Mouse (Mus musculus): Measurements from ENCODE around the gene Cdh18. TPM values are rescaled to one million over a fixed set of nuclear protein-coding genes. Genes with fewer than 3 reads are reported as not detected.
A peak's percentile ranks its signal among the peaks of the same experiment; 100 is the strongest.

Cdh18 gene
- total and polyA plus RNA-seq, 3 experiments: not detected

- H3K4me1 ChIP-seq (ENCODE audit: control insufficient read depth in 1 of 2, insufficient read depth in 2 of 2, low read length in 2 of 2): no peaks in the 10 kb centered on the region
- TF ChIP-seq ZKSCAN1 (IDR thresholded peaks at IDR 0.05; ENCODE audit: low read depth, low read length) (no peak), UBTF (IDR thresholded peaks at IDR 0.05; ENCODE audit: borderline replicate concordance, insufficient read depth, low read depth, low read length) (no peak), ZC3H11A (IDR thresholded peaks at IDR 0.05; ENCODE audit: low read depth, low read length) (no peak), POLR2AphosphoS5 (IDR thresholded peaks at IDR 0.05; ENCODE audit: borderline replicate concordance, low read depth, low read length) (no peak), POLR2A (IDR thresholded peaks at IDR 0.05; ENCODE audit: control insufficient read depth in 1 of 2, insufficient read depth in 1 of 2, low read depth in 1 of 2, low read length in 2 of 2, poor library complexity in 1 of 2) (no peak), NELFE (IDR thresholded peaks at IDR 0.05; ENCODE audit: low read depth, low read length) (no peak), HCFC1 (IDR thresholded peaks at IDR 0.05; ENCODE audit: low read depth, low read length) (no peak)
- no peak for DNase-seq (ENCODE audit: low read depth, low spot score)
- no peak overlapping the region for H3K4me3 ChIP-seq (ENCODE audit: control insufficient read depth in 1 of 2, insufficient read depth in 1 of 2, low read depth in 2 of 2, low read length in 2 of 2)
- H3K27ac ChIP-seq (ENCODE audit: control insufficient read depth, low read depth, low read length): no peak overlapping the region
- H3K27me3 ChIP-seq (ENCODE audit: control insufficient read depth in 1 of 2, insufficient read depth in 2 of 2, low read length in 2 of 2): no peaks in the 10 kb centered on the region
- no peaks in the 10 kb centered on the region for H3K36me3 ChIP-seq (ENCODE audit: control insufficient read depth in 1 of 2, insufficient read depth in 2 of 2, low read length in 2 of 2)
- no peak overlapping the region for H3K9ac ChIP-seq (ENCODE audit: control insufficient read depth, low read depth, low read length, poor library complexity, severe bottlenecking)
- H3K79me2 ChIP-seq (ENCODE audit: control insufficient read depth, insufficient read depth, low read length, poor library complexity): no peaks in the 10 kb centered on the region
- no peaks in the 10 kb centered on the region for H3K9me3 ChIP-seq (replicated peaks; ENCODE audit: insufficient read depth, low read length)
Observed at GRCm38 (mm10) chr15:22791791-22792190, 243.0 kb downstream of the Cdh18 start.

- TF ChIP-seq HCFC1 (IDR thresholded peaks at IDR 0.05; ENCODE audit: low read depth, low read length) (no peak), RAD21 (IDR thresholded peaks at IDR 0.05; ENCODE audit: low read depth, low read length) (peak; percentile 57), CTCF (IDR thresholded peaks at IDR 0.05 in 2 of 3, conservative IDR thresholded peaks at IDR 0.05 in 1 of 3; ENCODE audit: control insufficient read depth in 1 of 3, insufficient read depth in 1 of 3, low read depth in 2 of 3, low read length in 3 of 3, poor library complexity in 1 of 3, severe bottlenecking in 1 of 3) (peak in 1 of 3 experiments; percentile 45; a peak in 2 of 6 replicates), SMC3 (IDR thresholded peaks at IDR 0.05; ENCODE audit: low read depth, low read length) (peak; percentile 57), NELFE (IDR thresholded peaks at IDR 0.05; ENCODE audit: low read depth, low read length) (no peak), ZC3H11A (IDR thresholded peaks at IDR 0.05; ENCODE audit: low read depth, low read length) (peak; percentile 68)
- H3K9me3 ChIP-seq (replicated peaks; ENCODE audit: insufficient read depth, low read length): no peaks in the 10 kb centered on the region
- H3K27me3 ChIP-seq (ENCODE audit: control insufficient read depth in 1 of 2, insufficient read depth in 2 of 2, low read length in 2 of 2): no peaks in the 10 kb centered on the region
- H3K36me3 ChIP-seq (ENCODE audit: control insufficient read depth in 1 of 2, insufficient read depth in 2 of 2, low read length in 2 of 2): no peaks in the 10 kb centered on the region
- no peaks in the 10 kb centered on the region for H3K4me1 ChIP-seq (ENCODE audit: control insufficient read depth in 1 of 2, insufficient read depth in 2 of 2, low read length in 2 of 2)
- peak; percentile 9 for DNase-seq (ENCODE audit: low read depth, low spot score)
- H3K27ac ChIP-seq (ENCODE audit: control insufficient read depth, low read depth, low read length): no peak overlapping the region
- no peak overlapping the region for H3K9ac ChIP-seq (ENCODE audit: control insufficient read depth, low read depth, low read length, poor library complexity, severe bottlenecking)
- H3K4me3 ChIP-seq (ENCODE audit: control insufficient read depth in 1 of 2, insufficient read depth in 1 of 2, low read depth in 2 of 2, low read length in 2 of 2): no peak overlapping the region
- H3K79me2 ChIP-seq (ENCODE audit: control insufficient read depth, insufficient read depth, low read length, poor library complexity): no peaks in the 10 kb centered on the region
Observed at GRCm38 (mm10) chr15:22833127-22833526, 284.3 kb downstream of the Cdh18 start.

DNA sequence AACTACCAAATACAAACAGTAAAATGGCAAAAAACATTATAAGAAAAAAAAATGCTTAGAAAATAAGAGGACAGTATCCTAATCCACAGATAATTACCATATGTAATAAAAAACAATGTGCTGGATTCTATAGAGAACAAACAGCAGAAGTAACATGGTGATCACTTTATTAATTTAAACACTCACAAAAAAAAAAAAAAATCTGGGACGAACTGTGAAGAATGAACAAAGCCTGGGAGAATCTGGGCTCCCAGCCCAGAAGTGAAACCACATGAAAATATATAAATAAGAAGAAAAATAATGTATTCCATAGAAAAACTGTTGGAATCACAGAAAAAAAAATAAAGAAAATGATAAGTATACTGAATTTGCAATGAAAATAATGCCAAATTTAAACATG is 288.4 kb downstream of the Cdh18 start:
- Histone ChIP-seq H3K9me3 (replicated peaks; ENCODE audit: insufficient read depth, low read length) (no peaks in the 10 kb centered on the region), H3K4me3 (ENCODE audit: control insufficient read depth in 1 of 2, insufficient read depth in 1 of 2, low read depth in 2 of 2, low read length in 2 of 2) (no peak overlapping the region), H3K4me1 (ENCODE audit: control insufficient read depth in 1 of 2, insufficient read depth in 2 of 2, low read length in 2 of 2) (no peaks in the 10 kb centered on the region), H3K9ac (ENCODE audit: control insufficient read depth, low read depth, low read length, poor library complexity, severe bottlenecking) (no peak overlapping the region), H3K27me3 (ENCODE audit: control insufficient read depth in 1 of 2, insufficient read depth in 2 of 2, low read length in 2 of 2) (no peaks in the 10 kb centered on the region), H3K36me3 (ENCODE audit: control insufficient read depth in 1 of 2, insufficient read depth in 2 of 2, low read length in 2 of 2) (no peaks in the 10 kb centered on the region), H3K79me2 (ENCODE audit: control insufficient read depth, insufficient read depth, low read length, poor library complexity) (no peaks in the 10 kb centered on the region), H3K27ac (ENCODE audit: control insufficient read depth, low read depth, low read length) (no peak overlapping the region)
- DNase-seq (ENCODE audit: low read depth, low spot score): no peak
- TF ChIP-seq CHD1 (IDR thresholded peaks at IDR 0.05; ENCODE audit: low read depth, low read length): no peak
- no peak for TF ChIP-seq USF2 (IDR thresholded peaks at IDR 0.05; ENCODE audit: borderline replicate concordance in 1 of 2, insufficient read depth in 1 of 2, low read depth in 1 of 2, low read length in 2 of 2)
- no peak for TF ChIP-seq USF1 (IDR thresholded peaks at IDR 0.05; ENCODE audit: low read depth, low read length)
- TF ChIP-seq SMC3 (IDR thresholded peaks at IDR 0.05; ENCODE audit: low read depth, low read length): no peak
- TF ChIP-seq RCOR1 (IDR thresholded peaks at IDR 0.05; ENCODE audit: low read depth, low read length): no peak
- no peak for TF ChIP-seq CHD2 (IDR thresholded peaks at IDR 0.05; ENCODE audit: low read length)
- no peak for TF ChIP-seq ETS1 (IDR thresholded peaks at IDR 0.05; ENCODE audit: low read depth, low read length)
- TF ChIP-seq POLR2AphosphoS5 (IDR thresholded peaks at IDR 0.05; ENCODE audit: borderline replicate concordance, low read depth, low read length): no peak
- TF ChIP-seq EP300 (IDR thresholded peaks at IDR 0.05; ENCODE audit: low read depth in 1 of 2, low read length in 2 of 2): no peak
- no peak for TF ChIP-seq RAD21 (IDR thresholded peaks at IDR 0.05; ENCODE audit: low read depth, low read length)
- TF ChIP-seq MYB (IDR thresholded peaks at IDR 0.05; ENCODE audit: low read depth, low read length): no peak
- no peak for TF ChIP-seq TAL1 (IDR thresholded peaks at IDR 0.05; ENCODE audit: low read length)
- TF ChIP-seq MAX (IDR thresholded peaks at IDR 0.05; ENCODE audit: low read length): no peak
- TF ChIP-seq ZMIZ1 (IDR thresholded peaks at IDR 0.05; ENCODE audit: low read depth, low read length): no peak
